Mouse (Mus musculus) liver, adult 2 months (tissue): ENCODE results near the gene Gpr26.

Source experiments
- CTCF ChIP-seq: fragments of 200-500 bp; IDR thresholded peaks from 2 replicates; pipeline ENCODE4 v1.5.1; 2011; ENCODE audit warnings: low read depth, low read length, control low read depth
- POLR2A ChIP-seq: fragments of 200-500 bp; IDR thresholded peaks from 2 replicates; pipeline ENCODE4 v1.6.1; 2011; ENCODE audit warnings: low read length, control low read depth; ENCODE audit not compliant: insufficient read depth; ENCODE audit errors: extremely low read depth

DNA sequence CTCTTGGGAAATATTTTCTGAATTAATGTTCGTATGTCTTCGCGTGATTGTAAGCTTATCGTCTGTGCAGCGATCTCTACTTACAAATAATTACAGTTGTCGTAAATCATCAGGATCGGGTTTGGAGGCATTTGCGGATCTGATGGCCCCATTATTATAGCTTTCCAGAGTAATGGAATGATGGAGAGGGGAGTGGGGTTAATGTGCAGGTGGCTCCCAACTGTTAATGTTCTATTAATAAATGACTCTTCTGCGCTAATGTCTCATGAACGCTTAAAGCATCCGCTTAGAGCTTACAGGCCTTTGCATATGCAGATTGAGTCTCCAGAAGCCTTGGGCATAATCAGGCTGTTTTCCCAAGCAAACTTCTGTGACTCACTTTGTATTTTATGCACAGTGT is 12.3 kb downstream of the Gpr26 start:
- TF ChIP-seq CTCF: no peak
- no peak for TF ChIP-seq POLR2A
